Comparison of ENCODE assay signal across 9 mouse cellular contexts in genomic region chr6:21986660-21987331, GRCm38 (mm10). TPM values are rescaled to one million over a fixed set of nuclear protein-coding genes. Genes with fewer than 3 reads are reported as not detected.
DNase-seq lines count a peak whose midpoint lies in the region; ATAC-seq and TF ChIP-seq lines count a peak whose summit lies in the region.
"Had no signal": no experiment of that assay in that cellular context is flagged by ENCODE, and none has a peak within 500 bp of the region (broad histone marks: within the 10 kb centered on the region; RNA-seq: fewer than 3 reads in every experiment).

No protein-coding gene starts in this region.

- no peak for TF ChIP-seq POLR2A in olfactory bulb, adult 2 months (IDR thresholded peaks at IDR 0.05; ENCODE audit: insufficient read depth, low read depth, low read length)

- peak overlapping the region; percentile 81 for H3K4me2 ChIP-seq in hindbrain, embryonic 15.5 days
- peak overlapping the region; percentile 64 for H3K4me2 ChIP-seq in liver, embryonic 13.5 days

- no peak for TF ChIP-seq CTCF in olfactory bulb, adult 2 months (IDR thresholded peaks at IDR 0.05; ENCODE audit: insufficient read depth, low read depth, low read length)

- ATAC-seq in hindbrain, embryonic 15.5 days (ENCODE audit: low FRiP score, low read depth), result no peak
- ATAC-seq in liver, embryonic 13.5 days (ENCODE audit: low read depth), result no peak

- DNase-seq in ovary, adult 18-20 months (ENCODE audit: low spot score), result peak; percentile 15
- no peak for DNase-seq in ovary, postnatal 14 days (ENCODE audit: low spot score)
- DNase-seq in gastrocnemius, adult 18-20 months (ENCODE audit: low spot score), result peak; percentile 66
- no peak for DNase-seq in liver, embryonic 13.5 days
- no peak for DNase-seq in layer of hippocampus, postnatal 14 days (ENCODE audit: low spot score in 2 of 2)
- DNase-seq in frontal cortex, postnatal 25 days (ENCODE audit: low spot score in 2 of 2), result no peak

- H3K27ac ChIP-seq in hindbrain, embryonic 15.5 days (replicated peaks), result no peak overlapping the region
- H3K27ac ChIP-seq in liver, embryonic 13.5 days, result no peak overlapping the region
- no peak overlapping the region for H3K27ac ChIP-seq in olfactory bulb, adult 2 months (ENCODE audit: insufficient read depth, low read depth, low read length)

- H3K4me1 ChIP-seq in hindbrain, embryonic 15.5 days (replicated peaks), result peaks cover 16% of the 10 kb centered on the region
- H3K4me1 ChIP-seq in liver, embryonic 13.5 days (replicated peaks), result peaks cover 6% of the 10 kb centered on the region
- H3K4me1 ChIP-seq in olfactory bulb, adult 2 months (ENCODE audit: control insufficient read depth, insufficient read depth, low read length), result peaks cover 6% of the 10 kb centered on the region; the same call in 1 of the 2 replicates

- H3K4me3 ChIP-seq in hindbrain, embryonic 15.5 days, result peak overlapping the region; percentile 43
- H3K4me3 ChIP-seq in liver, embryonic 13.5 days (replicated peaks), result peak overlapping the region; percentile 49
- peak overlapping the region; percentile 4; the same call in 1 of the 2 replicates for H3K4me3 ChIP-seq in olfactory bulb, adult 2 months (ENCODE audit: insufficient read depth, low read depth, low read length)

- no peak overlapping the region for H3K9ac ChIP-seq in hindbrain, embryonic 15.5 days
- peak overlapping the region; percentile 42 for H3K9ac ChIP-seq in liver, embryonic 13.5 days

- peaks cover 12% of the 10 kb centered on the region for H3K27me3 ChIP-seq in hindbrain, embryonic 15.5 days
- peaks cover 37% of the 10 kb centered on the region for H3K27me3 ChIP-seq in liver, embryonic 13.5 days

- H3K36me3 ChIP-seq in hindbrain, embryonic 15.5 days, result no peaks in the 10 kb centered on the region
- H3K36me3 ChIP-seq in liver, embryonic 13.5 days, result no peaks in the 10 kb centered on the region
- H3K36me3 ChIP-seq: G1E had no signal

- H3K9me3 ChIP-seq in hindbrain, embryonic 15.5 days, result no peaks in the 10 kb centered on the region
- no peaks in the 10 kb centered on the region for H3K9me3 ChIP-seq in liver, embryonic 13.5 days (replicated peaks)
- H3K9me3 ChIP-seq: G1E had no signal

- 10% methylated on average over 24 of the region's 24 CpGs for WGBS in hindbrain, embryonic 15.5 days
- WGBS in liver, embryonic 13.5 days (ENCODE audit: insufficient replicate concordance), result 8% methylated on average over 24 of the region's 24 CpGs
- WGBS in olfactory bulb, adult 2 months, result 26% methylated on average over 24 of the region's 24 CpGs

RNA-seq across cellular contexts. Expression of gene Cped1, which starts 1.1 kb away (rescaled TPM):
- total RNA-seq in gastrocnemius, adult 18-20 months (2021), result 10 to 100 TPM; 20.8 to 26.4 TPM
- polyA plus RNA-seq in hindbrain, embryonic 15.5 days (2015; fragmentation: Nextera tagmentation; extraction: Ambion mirVana), result 3.7 and 4.6 TPM in 2 replicates
- polyA plus RNA-seq in liver, embryonic 13.5 days (2015; fragmentation: Nextera tagmentation; extraction: Ambion mirVana), result 2.2 and 3.2 TPM in 2 replicates
- not detected in 2 replicates for polyA plus RNA-seq in olfactory bulb, adult 2 months (2012; ENCODE audit: insufficient read depth, insufficient read length, low replicate concordance, missing spikeins)
- 1 to 10 TPM; 1.4 to 2.7 TPM for total RNA-seq in layer of hippocampus, postnatal 14 days (2021)
- polyA plus RNA-seq: G1E had no signal

RNA-seq across cellular contexts. Expression of gene Ing3, which starts 37.4 kb away (rescaled TPM):
- 10 to 100 TPM in 1 of 2 experiments, 1 to 10 TPM in 1; 7.5 to 10.0 TPM for total RNA-seq in gastrocnemius, adult 18-20 months (2021)
- 42.6 and 45.4 TPM in 2 replicates for polyA plus RNA-seq in hindbrain, embryonic 15.5 days (2015; fragmentation: Nextera tagmentation; extraction: Ambion mirVana)
- polyA plus RNA-seq in liver, embryonic 13.5 days (2015; fragmentation: Nextera tagmentation; extraction: Ambion mirVana), result 22.6 and 29.8 TPM in 2 replicates
- not detected in 2 replicates for polyA plus RNA-seq in olfactory bulb, adult 2 months (2012; ENCODE audit: insufficient read depth, insufficient read length, low replicate concordance, missing spikeins)
- 10 to 100 TPM; 24.4 to 25.9 TPM for total RNA-seq in layer of hippocampus, postnatal 14 days (2021)

Comparison
In these comparisons a context has a peak if more than half of its experiments do, and no peak if none do; other contexts are left out.
1. DNase-seq: peak in ovary, adult 18-20 months (single experiment) and gastrocnemius, adult 18-20 months (single experiment); none in ovary, postnatal 14 days (single experiment), liver, embryonic 13.5 days (single experiment), layer of hippocampus, postnatal 14 days (0 of 2) and frontal cortex, postnatal 25 days (0 of 2).
2. Peak in every context shown above with its lines, with median percentiles within 50 percentile points of each other: H3K4me3 ChIP-seq.